Mouse (Mus musculus) bone marrow, adult 2 months (tissue): ENCODE data around the gene Tenm4.

ENCODE experiments used
- CTCF ChIP-seq: fragments of 200-500 bp; IDR thresholded peaks from 2 replicates; pipeline ENCODE4 v1.5.1; 2011; ENCODE audit warnings: low read length, control low read depth; ENCODE audit not compliant: control insufficient read depth, insufficient read depth
- POLR2A ChIP-seq: fragments of 200-500 bp; IDR thresholded peaks from 2 replicates; pipeline ENCODE4 v1.6.1; 2011; ENCODE audit warnings: low read depth, mild to moderate bottlenecking, control low read depth, low read length, borderline replicate concordance; ENCODE audit not compliant: control insufficient read depth

- TF ChIP-seq POLR2A (no peak), CTCF (no peak)
Observed at GRCm38 (mm10) chr7:96176781-96177180, 5.7 kb downstream of the Tenm4 start.
